Mouse (Mus musculus): ENCODE measurements around the gene Olfr1016. TPM values are rescaled to one million over a fixed set of nuclear protein-coding genes. Genes with fewer than 3 reads are reported as not detected.

The Olfr1016 gene
- total RNA-seq (2012; rRNA removed) (not detected in 2 replicates), total RNA-seq (2014; rRNA removed) (not detected in 2 replicates), polyA plus RNA-seq (2012; ENCODE audit: insufficient read length, low read depth) (not detected in 2 replicates)

DNA sequence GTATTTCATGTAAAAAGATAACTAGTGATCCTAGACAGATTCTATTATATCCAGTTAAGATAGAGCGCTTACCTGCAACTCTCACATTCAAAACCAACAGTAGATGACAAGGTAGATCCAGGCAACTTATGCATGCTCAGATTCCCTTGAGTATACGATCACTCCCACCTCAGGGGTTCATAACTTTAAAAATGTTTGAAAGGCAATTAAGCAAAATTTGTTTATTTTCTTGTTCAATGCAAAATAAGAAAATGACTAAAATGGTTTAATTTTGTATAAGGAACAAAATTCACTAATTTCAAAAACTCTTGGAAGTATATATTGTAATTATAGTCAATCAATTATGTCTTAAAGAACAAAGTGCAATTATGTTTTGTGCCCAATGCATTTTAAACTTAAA, at the start of gene Olfr1016:
Gene Olfr1016, minus strand, starts transcription at position 101 of the 400 bp plus-strand sequence.
- Histone ChIP-seq H3K36me3 (replicated peaks in 1 of 2; ENCODE audit: control insufficient read depth in 1 of 2, insufficient read depth in 1 of 2, low read length in 1 of 2) (no peaks in the 10 kb centered on the region), H3K9me3 (replicated peaks; ENCODE audit: low read length) (peaks cover 15% of the 10 kb centered on the region), H3K27me3 (replicated peaks) (no peaks in the 10 kb centered on the region), H3K4me1 (ENCODE audit: control insufficient read depth in 1 of 2, insufficient read depth in 2 of 2) (no peaks in the 10 kb centered on the region), H3K27ac (ENCODE audit: insufficient read depth, low read depth) (no peak within 1 kb of the TSS), H3K79me2 (replicated peaks; ENCODE audit: control insufficient read depth, extremely low read depth, insufficient read depth, poor library complexity, severe bottlenecking) (no peaks in the 10 kb centered on the region), H3K4me3 (replicated peaks in 1 of 3; ENCODE audit: low read depth in 2 of 3, low read length in 2 of 3, poor library complexity in 1 of 3) (no peak within 1 kb of the TSS), H3K9ac (ENCODE audit: insufficient read depth, low read depth) (no peak within 1 kb of the TSS), H3K4me2 (ENCODE audit: insufficient read depth, low read depth, poor library complexity, severe bottlenecking) (no peak within 1 kb of the TSS)
- in situ Hi-C loops (cut with MboI; ENCODE audit: low pct_ligation_motif_present, low pct_unique_long_range_greater_than_20kb, low sequenced_read_pairs), result no loop called here
- TF ChIP-seq EP300 (IDR thresholded peaks at IDR 0.05; ENCODE audit: low read length), result no peak
- TF ChIP-seq POLR2AphosphoS2 (IDR thresholded peaks at IDR 0.05; ENCODE audit: low read depth, low read length), result no peak
- no peak for TF ChIP-seq MAZ (IDR thresholded peaks at IDR 0.05; ENCODE audit: low read depth, low read length)
- no peak for TF ChIP-seq NELFE (IDR thresholded peaks at IDR 0.05; ENCODE audit: low read depth, low read length)
- no peak for TF ChIP-seq CHD2 (IDR thresholded peaks at IDR 0.05; ENCODE audit: low read length)
- TF ChIP-seq CTCF (conservative IDR thresholded peaks at IDR 0.05 in 1 of 2, IDR thresholded peaks at IDR 0.05 in 1 of 2; ENCODE audit: low read depth in 2 of 2, low read length in 2 of 2), result no peak
- no peak for TF ChIP-seq MEF2A (IDR thresholded peaks at IDR 0.05; ENCODE audit: borderline replicate concordance, low read depth, low read length)
- TF ChIP-seq SMC3 (IDR thresholded peaks at IDR 0.05; ENCODE audit: low read depth, low read length), result no peak
- no peak for TF ChIP-seq ELF1 (IDR thresholded peaks at IDR 0.05; ENCODE audit: low read depth, low read length)
- TF ChIP-seq RCOR1 (conservative IDR thresholded peaks at IDR 0.05; ENCODE audit: low read depth, low read length), result no peak
- TF ChIP-seq ETS1 (conservative IDR thresholded peaks at IDR 0.05; ENCODE audit: low read depth, low read length), result no peak
- no peak for TF ChIP-seq UBTF (IDR thresholded peaks at IDR 0.05; ENCODE audit: low read depth, low read length)
- no peak for TF ChIP-seq E2F4 (IDR thresholded peaks at IDR 0.05; ENCODE audit: insufficient replicate concordance, low read depth, low read length)
- no peak for TF ChIP-seq SIN3A (IDR thresholded peaks at IDR 0.05; ENCODE audit: low read length)
- dilution Hi-C loops (cut with MboI; ENCODE audit: extremely low pct_ligation_motif_present, extremely low pct_unique_long_range_greater_than_20kb, low sequenced_read_pairs), result no loop called here
- DNase-seq (ENCODE audit: extremely low read depth), result no peak

DNA sequence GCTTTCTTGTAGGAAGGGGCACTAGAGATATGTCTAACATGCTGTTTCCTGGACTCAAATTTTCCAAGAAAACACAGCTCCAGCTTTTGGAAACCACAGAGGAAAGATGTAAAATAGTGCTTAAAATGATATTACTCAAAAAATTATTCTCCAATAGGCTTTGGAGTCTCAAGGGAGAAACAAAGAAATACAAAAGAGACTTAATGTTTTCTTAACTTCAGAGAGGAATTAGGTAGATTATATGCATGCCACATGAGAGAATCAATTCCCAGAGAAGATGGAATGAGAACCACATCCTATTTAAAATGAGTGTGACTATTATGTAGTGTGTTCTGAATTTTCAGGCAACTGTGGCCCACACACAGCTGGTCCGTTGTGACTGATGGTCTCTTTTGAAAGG, 44.4 kb upstream of the Olfr1016 start, which contains the start of gene Olfr1020:
Gene Olfr1020, plus strand, starts transcription at position 301 of the 400 bp plus-strand sequence.
- Histone ChIP-seq H3K79me2 (replicated peaks; ENCODE audit: control insufficient read depth, extremely low read depth, insufficient read depth, poor library complexity, severe bottlenecking) (no peaks in the 10 kb centered on the region), H3K4me1 (ENCODE audit: control insufficient read depth in 1 of 2, insufficient read depth in 2 of 2) (no peaks in the 10 kb centered on the region), H3K36me3 (replicated peaks in 1 of 2; ENCODE audit: control insufficient read depth in 1 of 2, insufficient read depth in 1 of 2, low read length in 1 of 2) (no peaks in the 10 kb centered on the region), H3K27ac (ENCODE audit: insufficient read depth, low read depth) (no peak within 1 kb of the TSS), H3K4me3 (replicated peaks in 1 of 3; ENCODE audit: low read depth in 2 of 3, low read length in 2 of 3, poor library complexity in 1 of 3) (no peak within 1 kb of the TSS), H3K9me3 (replicated peaks; ENCODE audit: low read length) (peaks cover 8% of the 10 kb centered on the region), H3K9ac (ENCODE audit: insufficient read depth, low read depth) (no peak within 1 kb of the TSS), H3K4me2 (ENCODE audit: insufficient read depth, low read depth, poor library complexity, severe bottlenecking) (no peak within 1 kb of the TSS), H3K27me3 (replicated peaks) (no peaks in the 10 kb centered on the region)
- in situ Hi-C loops (cut with MboI; ENCODE audit: low pct_ligation_motif_present, low pct_unique_long_range_greater_than_20kb, low sequenced_read_pairs) (no loop called here), dilution Hi-C loops (cut with MboI; ENCODE audit: extremely low pct_ligation_motif_present, extremely low pct_unique_long_range_greater_than_20kb, low sequenced_read_pairs) (no loop called here)
- no peak for DNase-seq (ENCODE audit: extremely low read depth)
- TF ChIP-seq TBP (conservative IDR thresholded peaks at IDR 0.05; ENCODE audit: low read depth, low read length) (no peak), PAX5 (IDR thresholded peaks at IDR 0.05; ENCODE audit: low read length) (no peak), ELF1 (IDR thresholded peaks at IDR 0.05; ENCODE audit: low read depth, low read length) (no peak), USF1 (IDR thresholded peaks at IDR 0.05; ENCODE audit: low read depth, low read length) (no peak), JUN (IDR thresholded peaks at IDR 0.05; ENCODE audit: insufficient read depth, low read depth, low read length) (no peak), USF2 (conservative IDR thresholded peaks at IDR 0.05; ENCODE audit: low read depth, low read length) (no peak), ETS1 (conservative IDR thresholded peaks at IDR 0.05; ENCODE audit: low read depth, low read length) (no peak), MAZ (IDR thresholded peaks at IDR 0.05; ENCODE audit: low read depth, low read length) (no peak), MYC (IDR thresholded peaks at IDR 0.05; ENCODE audit: low read depth, low read length) (no peak), EP300 (IDR thresholded peaks at IDR 0.05; ENCODE audit: low read length) (no peak), POLR2A (IDR thresholded peaks at IDR 0.05; ENCODE audit: low read depth, low read length) (no peak), RAD21 (IDR thresholded peaks at IDR 0.05; ENCODE audit: low read depth, low read length) (no peak), SIN3A (IDR thresholded peaks at IDR 0.05; ENCODE audit: low read length) (no peak), NRF1 (IDR thresholded peaks at IDR 0.05; ENCODE audit: low read depth, low read length) (no peak), SMC3 (IDR thresholded peaks at IDR 0.05; ENCODE audit: low read depth, low read length) (no peak), CHD1 (IDR thresholded peaks at IDR 0.05; ENCODE audit: low read depth, low read length) (no peak), GABPA (IDR thresholded peaks at IDR 0.05; ENCODE audit: insufficient replicate concordance, low read depth, low read length) (no peak)

All from CH12.LX (cell line).